Comparison of ENCODE assay signal across 9 mouse cellular contexts in the genomic region with DNA sequence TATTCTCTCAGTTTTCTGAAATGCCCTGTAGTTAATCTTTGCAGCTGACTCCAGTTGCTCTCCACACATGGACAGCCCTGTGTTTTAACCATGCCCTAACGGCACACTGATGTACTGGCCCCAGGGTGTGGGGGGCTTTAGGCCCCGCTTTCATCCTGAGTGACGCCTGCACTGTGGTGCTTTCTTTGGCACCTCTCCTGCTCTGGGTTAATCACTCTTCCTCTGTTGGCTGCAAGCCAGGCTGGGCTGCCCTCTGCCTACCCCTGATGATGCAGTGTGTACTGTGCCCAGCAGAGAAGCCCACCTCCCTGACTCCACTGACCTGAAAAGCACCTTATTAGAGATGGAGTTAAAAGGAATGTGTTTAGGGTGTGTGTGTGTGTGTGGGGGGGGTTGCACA.
DNase-seq lines count a peak whose midpoint lies in the region; ATAC-seq lines count a peak whose summit lies in the region.
"Had no signal": no experiment of that assay in that cellular context is flagged by ENCODE, and none has a peak within 500 bp of the region (broad histone marks: within the 10 kb centered on the region; RNA-seq: fewer than 3 reads in every experiment).

No protein-coding gene starts in this region.

- no peak overlapping the region for H3K4me3 ChIP-seq in hindbrain, embryonic 11.5 days (ENCODE audit: low read depth, low read length)
- H3K4me3 ChIP-seq in hindbrain, embryonic 10.5 days = no peak overlapping the region
- H3K4me3 ChIP-seq in hindbrain, embryonic 14.5 days (replicated peaks; ENCODE audit: low read length) = no peak overlapping the region

- no peaks in the 10 kb centered on the region for H3K4me1 ChIP-seq in hindbrain, embryonic 11.5 days (replicated peaks; ENCODE audit: control insufficient read depth, insufficient read depth, low read length)
- no peaks in the 10 kb centered on the region for H3K4me1 ChIP-seq in hindbrain, embryonic 10.5 days (replicated peaks)
- peaks cover 12% of the 10 kb centered on the region; the same call in 1 of the 2 replicates for H3K4me1 ChIP-seq in hindbrain, embryonic 14.5 days (replicated peaks; ENCODE audit: control insufficient read depth, insufficient read depth, low read length)

- WGBS in hindbrain, embryonic 11.5 days = 50% methylated on average over 3 of the region's 3 CpGs
- WGBS in hindbrain, embryonic 10.5 days = 76% methylated on average over 3 of the region's 3 CpGs
- WGBS in hindbrain, embryonic 14.5 days = 20% methylated on average over 3 of the region's 3 CpGs

- H3K4me2 ChIP-seq in hindbrain, embryonic 11.5 days (replicated peaks; ENCODE audit: low read depth, low read length) = no peak overlapping the region
- H3K4me2 ChIP-seq in hindbrain, embryonic 14.5 days (replicated peaks) = no peak overlapping the region

- no peaks in the 10 kb centered on the region for H3K27me3 ChIP-seq in hindbrain, embryonic 11.5 days (ENCODE audit: control insufficient read depth, insufficient read depth, low read length)
- H3K27me3 ChIP-seq in hindbrain, embryonic 10.5 days (ENCODE audit: insufficient read depth, poor library complexity, severe bottlenecking) = no peaks in the 10 kb centered on the region
- H3K27me3 ChIP-seq in hindbrain, embryonic 14.5 days (ENCODE audit: control insufficient read depth, insufficient read depth, low read length) = no peaks in the 10 kb centered on the region

- no peak overlapping the region for H3K9ac ChIP-seq in hindbrain, embryonic 11.5 days (ENCODE audit: low read depth, low read length)
- no peak overlapping the region for H3K9ac ChIP-seq in hindbrain, embryonic 14.5 days
- H3K9ac ChIP-seq: liver, embryonic 14.5 days had no signal

- intact Hi-C loops in gastrocnemius, postnatal 14 days (cut with DNase I; ENCODE audit: low total_unique reads) = no loop called here

- ATAC-seq in hindbrain, embryonic 11.5 days (ENCODE audit: low FRiP score) = peak; percentile 47
- ATAC-seq in hindbrain, embryonic 14.5 days (ENCODE audit: low FRiP score) = peak; percentile 84

- DNase-seq in hindbrain, embryonic 11.5 days (ENCODE audit: low spot score) = no peak
- DNase-seq in hindbrain, embryonic 10.5 days (ENCODE audit: low spot score) = no peak
- peak; percentile 46 to 54 for DNase-seq in adrenal gland, postnatal 36 days
- peak; percentile 47 for DNase-seq in hindbrain, embryonic 14.5 days (ENCODE audit: low spot score)
- peak; percentile 7 for DNase-seq in lung, postnatal 25 days (ENCODE audit: low spot score)
- no peak for DNase-seq in gastrocnemius, postnatal 14 days
- DNase-seq in gastrocnemius, adult 8-10 months (ENCODE audit: low spot score in 2 of 2) = no peak
- DNase-seq in frontal cortex, adult 2 months (ENCODE audit: extremely low spot score in 1 of 2, low spot score in 1 of 2) = no peak

- no peak overlapping the region for H3K27ac ChIP-seq in hindbrain, embryonic 11.5 days (ENCODE audit: low read depth, low read length)
- H3K27ac ChIP-seq in hindbrain, embryonic 10.5 days = no peak overlapping the region
- H3K27ac ChIP-seq in hindbrain, embryonic 14.5 days = no peak overlapping the region
- H3K27ac ChIP-seq: liver, embryonic 14.5 days had no signal

- no peaks in the 10 kb centered on the region for H3K36me3 ChIP-seq in hindbrain, embryonic 11.5 days (ENCODE audit: control insufficient read depth, insufficient read depth, low read length)
- no peaks in the 10 kb centered on the region for H3K36me3 ChIP-seq in hindbrain, embryonic 10.5 days
- no peaks in the 10 kb centered on the region for H3K36me3 ChIP-seq in hindbrain, embryonic 14.5 days (replicated peaks; ENCODE audit: control insufficient read depth, insufficient read depth)

- no peaks in the 10 kb centered on the region for H3K9me3 ChIP-seq in hindbrain, embryonic 11.5 days (ENCODE audit: control insufficient read depth, low read length)
- no peaks in the 10 kb centered on the region for H3K9me3 ChIP-seq in hindbrain, embryonic 10.5 days
- H3K9me3 ChIP-seq in hindbrain, embryonic 14.5 days (ENCODE audit: control insufficient read depth, low read length) = no peaks in the 10 kb centered on the region

Comparison
In these comparisons a context has a peak if more than half of its experiments do, and no peak if none do; other contexts are left out.
1. DNase-seq: peak in adrenal gland, postnatal 36 days (2 of 2), hindbrain, embryonic 14.5 days (single experiment) and lung, postnatal 25 days (single experiment); none in hindbrain, embryonic 11.5 days (single experiment), hindbrain, embryonic 10.5 days (single experiment), gastrocnemius, postnatal 14 days (single experiment), gastrocnemius, adult 8-10 months (0 of 2) and frontal cortex, adult 2 months (0 of 2).